Mouse (Mus musculus): Measurements from ENCODE around the gene Gm2431. TPM values are rescaled to one million over a fixed set of nuclear protein-coding genes. Genes with fewer than 3 reads are reported as not detected.
"Not testable (repeated sequence)": the region's sequence is repeated elsewhere in the genome, so short reads cannot be mapped to it uniquely, and the experiment has no call there.

Gm2431 gene
- not detected in 2 replicates for polyA plus RNA-seq (2014; fragmentation: Nextera tagmentation; extraction: Ambion mirVana)

DNA sequence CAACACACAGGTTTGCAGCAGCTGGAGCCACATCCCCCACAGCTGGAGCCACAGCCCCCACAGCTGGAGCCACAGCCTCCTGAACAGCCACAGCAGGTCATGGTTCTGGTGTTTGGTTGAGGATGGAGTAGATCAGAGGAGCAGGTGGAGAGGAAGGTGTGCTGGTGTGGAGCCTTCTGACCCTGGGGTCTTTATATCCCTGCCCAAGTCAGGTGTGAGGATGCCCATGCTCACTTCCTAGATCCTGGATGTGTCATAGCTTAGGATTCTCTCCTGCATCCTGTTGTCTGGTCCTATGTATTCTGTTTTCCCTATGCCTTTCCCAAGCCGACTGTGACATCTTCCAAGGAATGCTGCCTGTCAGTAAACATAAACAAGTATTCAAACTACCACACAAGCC lies at the start of gene Gm2431:
Gene Gm2431 (minus strand): TSS at position 101 of the 400 bp plus-strand sequence.
- not testable (repeated sequence) for ATAC-seq (ENCODE audit: low FRiP score); H3K36me3 ChIP-seq (ENCODE audit: control insufficient read depth, insufficient read depth, low read length); H3K4me1 ChIP-seq (replicated peaks; ENCODE audit: control insufficient read depth, insufficient read depth, low read length); H3K4me3 ChIP-seq (ENCODE audit: low read depth, low read length); H3K27ac ChIP-seq (ENCODE audit: low read depth, low read length); H3K4me2 ChIP-seq (replicated peaks; ENCODE audit: low read depth, low read length); H3K27me3 ChIP-seq (ENCODE audit: control insufficient read depth, insufficient read depth, low read length); H3K9ac ChIP-seq (ENCODE audit: low read depth, low read length); DNase-seq (ENCODE audit: low spot score); H3K9me3 ChIP-seq (ENCODE audit: control insufficient read depth, low read length)
- 75% methylated on average over 1 of the region's 1 CpGs for WGBS

DNA sequence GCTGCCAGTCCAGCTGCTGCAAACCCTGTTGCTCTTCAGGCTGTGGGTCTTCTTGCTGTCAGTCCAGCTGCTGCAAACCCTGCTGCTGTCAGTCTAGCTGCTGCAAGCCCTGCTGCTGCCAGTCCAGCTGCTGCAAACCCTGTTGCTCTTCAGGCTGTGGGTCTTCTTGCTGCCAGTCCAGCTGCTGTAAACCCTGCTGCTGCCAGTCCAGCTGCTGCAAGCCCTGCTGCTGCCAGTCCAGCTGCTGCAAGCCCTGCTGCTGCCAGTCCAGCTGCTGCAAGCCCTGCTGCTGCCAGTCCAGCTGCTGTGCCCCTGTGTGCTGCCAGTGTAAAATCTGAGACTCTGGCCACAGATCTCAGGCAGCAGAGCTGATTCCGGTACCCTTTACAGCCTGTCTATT lies 45.8 kb upstream of the Gm2431 start:
- not testable (repeated sequence) for ATAC-seq (ENCODE audit: low FRiP score); H3K9ac ChIP-seq (ENCODE audit: low read depth, low read length); H3K4me3 ChIP-seq (ENCODE audit: low read depth, low read length); H3K4me2 ChIP-seq (replicated peaks; ENCODE audit: low read depth, low read length); H3K27ac ChIP-seq (ENCODE audit: low read depth, low read length); DNase-seq (ENCODE audit: low spot score); H3K36me3 ChIP-seq (ENCODE audit: control insufficient read depth, insufficient read depth, low read length); H3K4me1 ChIP-seq (replicated peaks; ENCODE audit: control insufficient read depth, insufficient read depth, low read length); H3K27me3 ChIP-seq (ENCODE audit: control insufficient read depth, insufficient read depth, low read length); H3K9me3 ChIP-seq (ENCODE audit: control insufficient read depth, low read length)
- WGBS: 84% methylated on average over 1 of the region's 1 CpGs

GRCm38 (mm10) chr7:142303249-142303648 lies 45.1 kb upstream of the Gm2431 start, which contains the start of gene Krtap5-4:
Krtap5-4 (plus strand) TSS chr7:142303549.
- ATAC-seq (ENCODE audit: low FRiP score) (no peak), DNase-seq (ENCODE audit: low spot score) (no peak)
- Histone ChIP-seq H3K9ac (ENCODE audit: low read depth, low read length) (no peak within 1 kb of the TSS), H3K27ac (ENCODE audit: low read depth, low read length) (no peak within 1 kb of the TSS), H3K27me3 (ENCODE audit: control insufficient read depth, insufficient read depth, low read length) (no peaks in the 10 kb centered on the region), H3K4me3 (ENCODE audit: low read depth, low read length) (no peak within 1 kb of the TSS), H3K4me1 (replicated peaks; ENCODE audit: control insufficient read depth, insufficient read depth, low read length) (no peaks in the 10 kb centered on the region), H3K9me3 (ENCODE audit: control insufficient read depth, low read length) (no peaks in the 10 kb centered on the region), H3K4me2 (replicated peaks; ENCODE audit: low read depth, low read length) (no peak within 1 kb of the TSS), H3K36me3 (ENCODE audit: control insufficient read depth, insufficient read depth, low read length) (no peaks in the 10 kb centered on the region)
- WGBS: 76% methylated on average over 3 of the region's 3 CpGs

- H3K9me3 ChIP-seq (ENCODE audit: control insufficient read depth, low read length); H3K27ac ChIP-seq (ENCODE audit: low read depth, low read length); H3K36me3 ChIP-seq (ENCODE audit: control insufficient read depth, insufficient read depth, low read length); H3K4me1 ChIP-seq (replicated peaks; ENCODE audit: control insufficient read depth, insufficient read depth, low read length); H3K4me2 ChIP-seq (replicated peaks; ENCODE audit: low read depth, low read length); H3K4me3 ChIP-seq (ENCODE audit: low read depth, low read length); H3K27me3 ChIP-seq (ENCODE audit: control insufficient read depth, insufficient read depth, low read length); H3K9ac ChIP-seq (ENCODE audit: low read depth, low read length); DNase-seq (ENCODE audit: low spot score); ATAC-seq (ENCODE audit: low FRiP score): not testable (repeated sequence)
These were observed 38.9 kb upstream of the Gm2431 start, which contains the start of gene Krtap5-1 for GRCm38 (mm10) chr7:142297018-142297417. Krtap5-1 (minus strand) TSS chr7:142297118.

DNA sequence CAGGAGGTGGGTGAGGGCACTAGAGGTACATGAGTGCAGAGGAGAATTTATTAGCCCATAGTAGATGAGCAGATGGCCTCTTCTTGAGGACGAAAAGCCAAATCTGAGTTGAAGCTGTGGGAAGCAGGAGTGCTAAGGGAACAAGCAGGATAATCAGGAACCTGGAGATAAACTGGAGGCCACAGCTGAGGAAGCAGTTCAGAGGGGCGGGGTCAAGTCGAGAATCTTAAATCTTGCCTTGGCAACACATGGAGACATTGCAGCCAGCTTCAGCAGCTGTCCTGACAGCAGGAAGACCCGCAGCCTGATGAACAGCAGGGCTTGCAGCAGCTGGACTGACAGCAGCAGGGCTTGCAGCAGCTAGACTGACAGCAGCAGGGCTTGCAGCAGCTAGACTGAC lies 38.0 kb upstream of the Gm2431 start:
- ATAC-seq (ENCODE audit: low FRiP score); H3K9me3 ChIP-seq (ENCODE audit: control insufficient read depth, low read length); H3K9ac ChIP-seq (ENCODE audit: low read depth, low read length); DNase-seq (ENCODE audit: low spot score); H3K27me3 ChIP-seq (ENCODE audit: control insufficient read depth, insufficient read depth, low read length); H3K36me3 ChIP-seq (ENCODE audit: control insufficient read depth, insufficient read depth, low read length); H3K27ac ChIP-seq (ENCODE audit: low read depth, low read length); H3K4me3 ChIP-seq (ENCODE audit: low read depth, low read length); H3K4me1 ChIP-seq (replicated peaks; ENCODE audit: control insufficient read depth, insufficient read depth, low read length); H3K4me2 ChIP-seq (replicated peaks; ENCODE audit: low read depth, low read length): not testable (repeated sequence)
- 38% methylated on average over 4 of the region's 4 CpGs for WGBS

- no peaks in the 10 kb centered on the region for H3K27me3 ChIP-seq (ENCODE audit: control insufficient read depth, insufficient read depth, low read length)
These were observed 37.3 kb upstream of the Gm2431 start for GRCm38 (mm10) chr7:142295418-142295817.

DNA sequence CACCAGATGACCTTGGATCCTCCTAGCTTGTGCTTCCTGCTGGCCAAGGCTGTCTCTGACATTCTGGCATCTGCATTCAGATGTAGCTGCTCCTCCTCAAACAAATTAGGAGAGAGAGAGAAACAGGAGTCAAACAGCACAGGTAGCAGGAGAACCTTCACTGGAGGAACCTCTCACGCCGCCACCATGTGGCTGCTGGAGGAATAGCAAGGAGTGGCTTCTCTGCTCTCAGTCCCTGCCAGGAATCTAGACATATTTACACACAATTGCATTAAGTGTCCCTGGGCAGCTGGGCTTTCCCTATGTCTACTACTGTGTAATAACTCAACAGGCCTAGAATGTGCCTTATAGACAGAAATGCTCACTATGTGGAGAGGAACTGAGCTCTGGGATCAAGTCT lies 35.7 kb upstream of the Gm2431 start:
- H3K27ac ChIP-seq (ENCODE audit: low read depth, low read length); H3K4me2 ChIP-seq (replicated peaks; ENCODE audit: low read depth, low read length); H3K4me1 ChIP-seq (replicated peaks; ENCODE audit: control insufficient read depth, insufficient read depth, low read length); H3K27me3 ChIP-seq (ENCODE audit: control insufficient read depth, insufficient read depth, low read length); ATAC-seq (ENCODE audit: low FRiP score); H3K9ac ChIP-seq (ENCODE audit: low read depth, low read length); H3K4me3 ChIP-seq (ENCODE audit: low read depth, low read length); H3K36me3 ChIP-seq (ENCODE audit: control insufficient read depth, insufficient read depth, low read length); H3K9me3 ChIP-seq (ENCODE audit: control insufficient read depth, low read length): not testable (repeated sequence)
- 0% methylated on average over 2 of the region's 2 CpGs for WGBS
- DNase-seq (ENCODE audit: low spot score): peak; percentile 62

More at GRCm38 (mm10) chr7:142295418-142295817, 37.3 kb upstream of the Gm2431 start:
- no peaks in the 10 kb centered on the region for H3K4me1 ChIP-seq (replicated peaks; ENCODE audit: control insufficient read depth, insufficient read depth, low read length)
- H3K9ac ChIP-seq (ENCODE audit: low read depth, low read length): no peak overlapping the region
- H3K36me3 ChIP-seq (ENCODE audit: control insufficient read depth, insufficient read depth, low read length): no peaks in the 10 kb centered on the region
- no peak overlapping the region for H3K27ac ChIP-seq (ENCODE audit: low read depth, low read length)
- no peak for DNase-seq (ENCODE audit: low spot score)
- no peak overlapping the region for H3K4me3 ChIP-seq (ENCODE audit: low read depth, low read length)
- no peak for ATAC-seq (ENCODE audit: low FRiP score)
- H3K9me3 ChIP-seq (ENCODE audit: control insufficient read depth, low read length): no peaks in the 10 kb centered on the region
- H3K4me2 ChIP-seq (replicated peaks; ENCODE audit: low read depth, low read length): no peak overlapping the region

DNA sequence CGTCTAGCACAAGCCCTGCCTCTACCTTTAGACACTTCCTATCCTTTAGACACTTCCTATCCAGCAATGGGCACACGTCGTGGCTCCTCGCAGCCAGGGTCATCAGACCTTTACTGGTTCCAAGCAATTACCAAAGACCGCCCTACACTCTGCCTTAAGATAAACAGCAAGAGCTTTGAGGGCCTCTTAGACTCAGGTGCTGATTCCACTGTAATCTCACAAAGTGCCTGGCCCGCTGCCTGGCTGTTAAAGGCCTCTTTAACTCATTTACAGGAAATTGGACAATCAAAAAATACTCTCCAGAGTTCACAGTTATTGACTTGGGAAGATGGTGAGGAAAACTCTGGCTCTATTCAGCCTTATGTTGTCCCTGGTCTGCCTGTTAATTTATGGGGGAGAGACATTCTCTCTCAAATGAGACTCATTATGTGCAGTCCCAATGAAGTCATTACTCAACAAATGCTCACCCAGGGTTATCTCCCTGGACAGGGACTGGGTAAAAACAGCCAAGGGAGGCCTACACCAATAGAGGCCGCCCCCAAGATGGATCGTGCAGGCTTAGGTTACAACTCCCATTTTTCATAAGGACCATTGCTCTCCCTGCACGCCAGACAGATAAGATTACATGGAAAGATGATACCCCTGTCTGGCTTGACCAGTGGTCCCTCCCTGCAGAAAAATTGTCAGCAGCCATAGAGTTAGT lies 27.9 kb upstream of the Gm2431 start:
- H3K9ac ChIP-seq (ENCODE audit: low read depth, low read length); H3K4me3 ChIP-seq (ENCODE audit: low read depth, low read length); H3K4me2 ChIP-seq (replicated peaks; ENCODE audit: low read depth, low read length); H3K4me1 ChIP-seq (replicated peaks; ENCODE audit: control insufficient read depth, insufficient read depth, low read length); H3K27ac ChIP-seq (ENCODE audit: low read depth, low read length); ATAC-seq (ENCODE audit: low FRiP score); H3K9me3 ChIP-seq (ENCODE audit: control insufficient read depth, low read length); H3K27me3 ChIP-seq (ENCODE audit: control insufficient read depth, insufficient read depth, low read length); H3K36me3 ChIP-seq (ENCODE audit: control insufficient read depth, insufficient read depth, low read length); DNase-seq (ENCODE audit: low spot score): not testable (repeated sequence)
- 77% methylated on average over 9 of the region's 9 CpGs for WGBS

GRCm38 (mm10) chr7:142285130-142285835 lies 27.1 kb upstream of the Gm2431 start:
- H3K9me3 ChIP-seq (ENCODE audit: control insufficient read depth, low read length): no peaks in the 10 kb centered on the region
- H3K4me3 ChIP-seq (ENCODE audit: low read depth, low read length): peak overlapping the region; percentile 45; the same call in 1 of the 2 replicates
- ATAC-seq (ENCODE audit: low FRiP score) (peak; percentile 76), DNase-seq (ENCODE audit: low spot score) (no peak)
- no peak overlapping the region for H3K27ac ChIP-seq (ENCODE audit: low read depth, low read length)
- no peaks in the 10 kb centered on the region for H3K4me1 ChIP-seq (replicated peaks; ENCODE audit: control insufficient read depth, insufficient read depth, low read length)
- H3K27me3 ChIP-seq (ENCODE audit: control insufficient read depth, insufficient read depth, low read length): peaks cover 9% of the 10 kb centered on the region
- H3K4me2 ChIP-seq (replicated peaks; ENCODE audit: low read depth, low read length): peak overlapping the region; percentile 74
- H3K9ac ChIP-seq (ENCODE audit: low read depth, low read length): peak overlapping the region; percentile 21
- WGBS: 25% methylated on average over 23 of the region's 23 CpGs
- no peaks in the 10 kb centered on the region for H3K36me3 ChIP-seq (ENCODE audit: control insufficient read depth, insufficient read depth, low read length)
